Mouse (Mus musculus) natural killer cell, adult 2 months (primary cell): ENCODE data around the gene Polr2i.

Source experiments
- DNase-seq, 2 experiments: peaks; one replicate each; pipeline ENCODE4 v3.0.0; 2022; ENCODE audit warnings: low spot score in 2 of 2

The Polr2i gene

GRCm38 (mm10) chr7:30265531-30265930 is 33.8 kb downstream of the Polr2i start:
- no peak for DNase-seq

- DNase-seq, result no peak
These were observed 34.2 kb downstream of the Polr2i start for GRCm38 (mm10) chr7:30265935-30266334.

GRCm38 (mm10) chr7:30266780-30267179 is 35.0 kb downstream of the Polr2i start:
- DNase-seq, result no peak

GRCm38 (mm10) chr7:30269641-30270040 is 37.9 kb downstream of the Polr2i start:
- DNase-seq, result no peak

- no peak for DNase-seq
These were observed 42.6 kb downstream of the Polr2i start for GRCm38 (mm10) chr7:30274383-30274782.

GRCm38 (mm10) chr7:30278911-30279310 is 47.2 kb downstream of the Polr2i start:
- DNase-seq, result no peak

- DNase-seq, result no peak
These were observed 47.8 kb downstream of the Polr2i start for GRCm38 (mm10) chr7:30279536-30279935.

- DNase-seq, result peak; percentile 90 to 92
These were observed 48.4 kb downstream of the Polr2i start, which contains the start of the genes Thap8 and Wdr62 for GRCm38 (mm10) chr7:30279951-30280669. Gene Thap8 (plus strand): TSS chr7:30280094. Gene Wdr62 (minus strand): TSS chr7:30280419.

- DNase-seq, result peak; percentile 67 to 83
These were observed 49.0 kb downstream of the Polr2i start for GRCm38 (mm10) chr7:30280670-30281138.

- DNase-seq, result no peak
These were observed 49.8 kb downstream of the Polr2i start for GRCm38 (mm10) chr7:30281522-30281921.

- DNase-seq, result no peak
These were observed 51.0 kb downstream of the Polr2i start for GRCm38 (mm10) chr7:30282740-30283139.
